Mouse (Mus musculus) urinary bladder, postnatal 4 days (tissue): Measurements from ENCODE around the gene Inpp4b.

ENCODE experiments used
- DNase-seq, 2 experiments: peaks; one replicate each; pipeline ENCODE4 v3.0.0; 2021 to 2022; ENCODE audit warnings: low spot score in 2 of 2

Gene Inpp4b

GRCm38 (mm10) chr8:81578951-81579350, 236.6 kb downstream of the Inpp4b start:
- no peak for DNase-seq

- no peak for DNase-seq
Observed at GRCm38 (mm10) chr8:81581817-81582437, 239.6 kb downstream of the Inpp4b start.

GRCm38 (mm10) chr8:81582906-81583305, 240.6 kb downstream of the Inpp4b start:
- no peak for DNase-seq

GRCm38 (mm10) chr8:81586783-81587182, 244.4 kb downstream of the Inpp4b start:
- DNase-seq: no peak

GRCm38 (mm10) chr8:81594134-81594714, 251.9 kb downstream of the Inpp4b start:
- no peak for DNase-seq

- no peak for DNase-seq
Observed at GRCm38 (mm10) chr8:81599209-81599608, 256.9 kb downstream of the Inpp4b start.

- DNase-seq: no peak
Observed at GRCm38 (mm10) chr8:81601136-81601535, 258.8 kb downstream of the Inpp4b start.

- no peak for DNase-seq
Observed at GRCm38 (mm10) chr8:81608082-81608481, 265.7 kb downstream of the Inpp4b start.

- DNase-seq: no peak
Observed at GRCm38 (mm10) chr8:81609064-81609463, 266.7 kb downstream of the Inpp4b start.

GRCm38 (mm10) chr8:81612611-81613010, 270.3 kb downstream of the Inpp4b start:
- no peak for DNase-seq

GRCm38 (mm10) chr8:81614135-81614534, 271.8 kb downstream of the Inpp4b start:
- no peak for DNase-seq

GRCm38 (mm10) chr8:81614605-81615004, 272.2 kb downstream of the Inpp4b start:
- DNase-seq: no peak

- no peak for DNase-seq
Observed at GRCm38 (mm10) chr8:81615552-81615951, 273.2 kb downstream of the Inpp4b start.

- no peak for DNase-seq
Observed at GRCm38 (mm10) chr8:81618918-81619317, 276.6 kb downstream of the Inpp4b start.

- DNase-seq: no peak
Observed at GRCm38 (mm10) chr8:81635015-81635414, 292.7 kb downstream of the Inpp4b start.

GRCm38 (mm10) chr8:81635912-81636583, 293.7 kb downstream of the Inpp4b start:
- no peak for DNase-seq

GRCm38 (mm10) chr8:81638478-81638877, 296.1 kb downstream of the Inpp4b start:
- DNase-seq: no peak

- no peak for DNase-seq
Observed at GRCm38 (mm10) chr8:81639820-81640219, 297.5 kb downstream of the Inpp4b start.

GRCm38 (mm10) chr8:81643030-81643429, 300.7 kb downstream of the Inpp4b start:
- DNase-seq: no peak

- DNase-seq: no peak
Observed at GRCm38 (mm10) chr8:81692167-81692566, 349.8 kb downstream of the Inpp4b start.

- DNase-seq: no peak
Observed at GRCm38 (mm10) chr8:81694893-81695292, 352.5 kb downstream of the Inpp4b start.

- no peak for DNase-seq
Observed at GRCm38 (mm10) chr8:81702038-81702437, 359.7 kb downstream of the Inpp4b start.
